Comparison of ENCODE assay signal across 15 mouse cellular contexts in genomic region chr9:118029490-118029889, GRCm38 (mm10).
"Had no signal": no experiment of that assay in that cellular context is flagged by ENCODE, and none has a peak within 500 bp of the region (broad histone marks: within the 10 kb centered on the region; RNA-seq: fewer than 3 reads in every experiment).

No protein-coding gene starts in this region.

- DNase-seq: kidney, adult 2 months; kidney, postnatal 25 days; lung, adult 2 months; lung, postnatal 10 days; right cerebral cortex, postnatal 14 days; thymus, postnatal 36 days had no signal

- ATAC-seq: midbrain, embryonic 15.5 days had no signal

- H3K36me3 ChIP-seq: kidney, embryonic 15.5 days; limb, embryonic 12.5 days; liver, embryonic 15.5 days; midbrain, embryonic 15.5 days; neural tube, embryonic 13.5 days; stomach, embryonic 15.5 days had no signal

- H3K9ac ChIP-seq: kidney, embryonic 15.5 days; limb, embryonic 12.5 days; liver, embryonic 15.5 days; midbrain, embryonic 15.5 days; neural tube, embryonic 13.5 days; stomach, embryonic 15.5 days had no signal

- H3K9me3 ChIP-seq: kidney, embryonic 15.5 days; limb, embryonic 12.5 days; liver, embryonic 15.5 days; midbrain, embryonic 15.5 days; neural tube, embryonic 13.5 days; stomach, embryonic 15.5 days had no signal

- H3K4me3 ChIP-seq: kidney, embryonic 15.5 days; layer of hippocampus, adult 2 months; limb, embryonic 12.5 days; liver, embryonic 15.5 days; midbrain, embryonic 15.5 days; neural tube, embryonic 13.5 days; stomach, embryonic 15.5 days had no signal

- H3K27ac ChIP-seq: kidney, embryonic 15.5 days; layer of hippocampus, adult 2 months; limb, embryonic 12.5 days; liver, embryonic 15.5 days; macrophage; midbrain, embryonic 15.5 days; neural tube, embryonic 13.5 days; stomach, embryonic 15.5 days had no signal

- H3K27me3 ChIP-seq: kidney, embryonic 15.5 days; limb, embryonic 12.5 days; liver, embryonic 15.5 days; midbrain, embryonic 15.5 days; neural tube, embryonic 13.5 days; stomach, embryonic 15.5 days had no signal

- H3K4me1 ChIP-seq: kidney, embryonic 15.5 days; limb, embryonic 12.5 days; liver, embryonic 15.5 days; midbrain, embryonic 15.5 days; neural tube, embryonic 13.5 days; stomach, embryonic 15.5 days had no signal

- H3K4me2 ChIP-seq: kidney, embryonic 15.5 days; limb, embryonic 12.5 days; liver, embryonic 15.5 days; midbrain, embryonic 11.5 days; midbrain, embryonic 15.5 days; neural tube, embryonic 13.5 days; stomach, embryonic 15.5 days had no signal
